Mouse (Mus musculus) erythroid progenitor cell, adult 5-6 weeks (primary cell): ENCODE measurements around the gene Pbx3. TPM values are rescaled to one million over a fixed set of nuclear protein-coding genes. Genes with fewer than 3 reads are reported as not detected.

Source experiments
- ATAC-seq: replicated peaks from 2 replicates; pipeline ENCODE4 v1.8.0; 2016; ENCODE audit warnings: moderate number of reproducible peaks, mild to moderate bottlenecking, moderate TSS enrichment, inconsistent platforms; ENCODE audit not compliant: poor library complexity, low FRiP score, severe bottlenecking
- total RNA-seq, 2 experiments: library from RNA; stranded (forward) in 1 of 2; stranded (reverse) in 1 of 2; fragments of 150-400 nt in 1 of 2; fragments of 186-747, 209-891 nt in 1 of 2; gene quantifications; 2 replicates each; pipeline versions ENCODE4 v1.2.3 to v1.2.4; 2015 to 2017; ENCODE audit warnings: low replicate concordance in 2 of 2

The Pbx3 gene
- total RNA-seq (2015; ENCODE audit: low replicate concordance) (42.2 and 57.0 TPM in 2 replicates), total RNA-seq (2017; ENCODE audit: low replicate concordance) (56.0 and 59.2 TPM in 2 replicates)

DNA sequence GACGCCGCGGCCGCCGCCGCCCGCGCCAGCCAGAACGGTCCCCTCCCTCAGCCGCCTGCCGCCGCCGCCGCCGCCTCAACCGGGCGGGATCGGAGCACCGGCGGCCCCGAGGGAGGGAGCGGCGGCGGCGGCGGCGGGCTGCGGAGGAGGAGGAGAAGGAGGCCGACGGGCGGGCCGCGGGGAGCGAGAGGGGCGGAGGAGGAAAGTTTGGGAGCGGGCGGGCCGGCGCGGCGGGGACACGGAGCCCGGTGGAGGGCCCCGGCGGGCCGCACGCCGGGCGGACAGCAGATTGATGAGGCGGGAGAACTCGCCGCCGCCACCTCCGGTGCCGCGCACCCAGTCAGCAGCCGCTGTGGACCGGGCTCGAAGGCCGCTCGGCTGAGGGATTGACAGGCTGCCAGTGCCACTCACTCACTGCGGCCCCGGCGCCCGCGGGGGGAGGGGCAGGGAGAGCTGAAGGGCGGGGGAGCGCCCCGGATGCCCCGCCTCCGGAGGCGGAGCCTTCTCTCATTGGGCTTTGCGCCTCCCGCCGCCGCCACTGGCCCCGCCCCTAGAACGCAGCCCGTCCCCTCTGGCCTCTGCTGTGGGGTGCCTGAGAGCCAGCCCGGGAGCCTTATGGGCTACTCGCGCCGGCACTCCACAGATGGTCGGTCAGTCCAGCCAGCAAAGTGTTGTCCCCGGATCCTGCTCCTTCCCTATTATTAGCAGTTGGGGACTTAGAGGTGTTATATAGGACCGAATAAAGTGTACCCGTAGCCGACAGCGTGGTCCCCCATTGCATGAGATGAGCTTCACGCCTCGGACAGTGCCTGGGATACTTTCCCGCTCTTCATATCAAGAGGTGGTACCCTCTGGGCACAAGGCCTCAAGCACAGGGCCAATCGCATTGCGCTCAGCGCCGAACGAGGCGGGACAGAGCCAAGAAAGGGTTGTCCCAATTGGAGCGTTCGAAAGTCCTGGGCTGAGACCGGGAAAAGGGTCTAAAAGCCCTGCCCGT is at the start of gene Pbx3:
Gene Pbx3, minus strand, starts transcription at position 838 of the 997 bp plus-strand sequence.
- ATAC-seq: peak; percentile 86

DNA sequence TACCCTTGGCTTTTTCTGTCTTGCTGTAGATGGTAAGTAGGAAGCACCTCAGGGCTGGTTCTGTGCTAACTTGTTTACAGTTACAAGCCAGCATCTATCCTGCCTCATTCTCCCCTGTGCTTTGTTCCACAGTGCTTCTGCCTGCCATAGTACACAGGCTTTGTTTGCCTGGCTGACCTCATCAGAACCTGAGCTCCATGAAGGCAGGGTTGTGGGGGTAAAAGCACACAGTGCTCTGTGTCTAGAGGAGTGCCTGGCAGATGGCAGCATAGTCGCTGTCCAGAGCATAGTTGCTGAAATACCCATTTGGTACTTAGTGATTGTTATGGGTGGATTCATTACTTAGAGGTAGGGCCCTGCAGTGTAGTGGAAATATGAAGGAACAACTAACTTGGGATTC is 47.3 kb upstream of the Pbx3 start:
- ATAC-seq: no peak

DNA sequence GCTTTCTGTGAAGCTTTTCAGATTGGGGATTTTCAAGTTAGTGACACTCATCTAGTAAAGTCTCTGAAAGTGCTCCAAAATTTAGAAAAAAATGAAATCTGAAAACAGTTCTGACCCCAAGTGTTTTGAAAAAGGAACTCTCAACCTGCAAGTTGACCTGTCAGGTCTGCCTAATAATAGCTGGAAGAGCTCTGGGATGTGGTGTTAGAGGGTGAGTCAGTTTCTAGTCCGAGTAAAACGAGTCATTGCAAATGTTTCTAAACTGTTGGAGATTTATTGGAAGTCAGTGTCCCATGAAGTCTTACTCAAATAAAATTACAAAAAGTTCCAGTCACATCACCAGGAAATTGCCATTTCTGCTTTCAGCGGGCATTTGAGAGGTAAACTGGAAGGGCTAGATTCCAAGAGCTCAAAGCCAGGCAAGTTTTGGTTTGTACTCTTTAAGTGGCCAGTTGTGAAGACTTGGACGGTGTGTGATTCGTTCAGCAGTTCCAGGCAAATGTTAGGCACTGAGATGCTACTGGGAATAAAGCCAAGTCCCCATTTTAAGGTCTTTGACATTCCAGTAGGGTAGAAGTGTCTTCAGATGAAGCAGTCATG is 36.9 kb upstream of the Pbx3 start:
- no peak for ATAC-seq

DNA sequence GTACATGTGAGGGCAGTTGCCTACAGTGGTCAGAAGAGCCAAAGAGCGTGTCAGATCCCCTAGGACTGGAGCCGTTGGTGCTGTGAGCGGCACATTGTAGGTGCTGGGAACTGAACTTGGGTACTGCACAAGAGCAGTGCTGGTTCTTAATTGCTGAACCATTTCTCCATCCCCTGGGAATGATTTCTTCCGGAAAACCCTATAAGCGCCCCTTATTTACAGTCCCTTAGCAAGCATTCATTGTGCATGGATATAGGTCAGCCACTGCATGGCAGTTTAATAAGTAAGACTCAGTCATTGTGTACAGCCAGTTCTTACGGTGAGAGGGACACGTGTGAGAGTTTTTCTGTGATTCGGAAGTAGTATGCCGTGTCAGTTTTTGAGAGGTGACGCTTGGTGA is 35.4 kb upstream of the Pbx3 start:
- ATAC-seq: no peak

DNA sequence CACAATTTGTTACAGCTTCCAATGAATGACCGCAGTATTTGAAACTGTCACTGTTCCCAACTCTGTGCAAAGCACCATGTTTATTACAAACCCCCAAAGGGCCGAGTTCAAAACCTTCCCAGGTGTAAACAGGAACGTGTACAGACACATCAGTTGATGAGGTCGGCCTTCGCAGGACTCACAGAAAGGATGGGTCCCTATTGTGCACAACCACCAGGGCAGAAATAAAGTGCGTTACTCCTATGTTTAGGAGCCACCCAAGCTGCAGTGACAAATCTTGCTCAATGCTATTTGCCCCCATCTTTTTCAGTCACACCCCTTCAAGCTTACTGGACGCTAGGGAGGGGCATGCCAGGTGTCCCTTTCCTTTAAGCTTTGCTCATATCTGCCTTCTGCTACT is 34.7 kb upstream of the Pbx3 start:
- ATAC-seq: no peak

DNA sequence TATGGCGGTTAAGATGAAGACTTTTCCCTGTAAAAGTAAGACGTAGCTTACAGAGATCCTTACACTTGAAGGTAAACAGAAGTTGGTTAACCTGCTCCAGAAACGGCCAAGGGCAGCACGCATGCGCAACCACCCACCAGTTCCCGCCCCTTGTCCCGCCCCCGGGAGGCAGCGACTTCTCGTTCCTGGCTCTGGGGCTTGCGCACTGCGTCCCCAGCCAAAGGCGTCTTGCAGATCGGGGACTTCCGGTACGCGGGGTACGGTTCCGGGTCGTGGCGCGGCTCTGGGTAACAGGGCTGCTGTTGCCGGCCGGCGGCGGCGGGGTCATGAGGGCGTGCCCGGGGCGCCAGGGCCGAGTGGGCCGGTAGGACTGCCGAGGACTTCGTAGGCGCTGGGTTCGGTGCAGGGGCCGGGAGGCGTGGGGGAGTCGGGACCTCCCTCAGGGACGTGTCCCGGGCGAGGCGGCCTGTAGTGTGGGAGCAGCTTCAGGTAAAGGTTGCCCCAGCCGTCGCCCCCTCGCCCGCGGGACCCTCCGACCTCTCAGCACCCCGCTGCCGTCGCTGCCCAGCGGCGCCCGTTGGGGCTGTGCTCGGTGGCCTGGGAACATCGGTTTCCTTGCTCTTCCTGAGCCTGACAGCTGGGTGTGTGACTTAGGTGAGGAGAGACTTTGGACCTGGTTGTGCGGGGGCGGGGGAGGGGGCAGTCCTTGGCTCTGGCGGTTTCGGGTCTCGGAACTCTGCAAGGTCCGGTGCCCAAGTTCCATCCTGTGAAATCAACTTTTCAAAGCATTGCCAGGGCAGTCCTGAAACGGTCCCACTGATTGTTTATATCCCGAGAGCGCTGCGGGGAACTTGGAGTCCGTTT is 33.9 kb upstream of the Pbx3 start, which contains the start of gene Mapkap1:
Gene Mapkap1, plus strand, starts transcription at position 171 of the 864 bp plus-strand sequence.
- peak; percentile 99 for ATAC-seq

DNA sequence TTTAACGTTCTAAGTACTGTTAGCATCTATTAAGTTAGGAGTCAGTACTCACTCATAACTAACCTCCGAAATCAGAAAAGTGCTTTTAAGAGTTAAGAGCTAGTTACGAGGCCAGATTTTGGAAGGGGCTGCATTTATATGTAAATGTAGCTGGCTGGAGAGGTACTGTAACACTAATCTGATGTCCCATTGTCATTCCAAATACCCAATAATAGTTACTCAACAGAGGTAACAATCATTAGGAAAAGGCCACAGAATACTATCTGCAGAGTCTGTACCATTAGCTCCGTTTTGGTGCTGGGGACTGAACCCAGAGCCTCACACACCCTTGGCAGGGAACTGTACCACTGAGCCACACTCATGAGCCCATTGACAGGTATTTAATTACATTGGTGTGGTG is 26.6 kb upstream of the Pbx3 start:
- ATAC-seq: no peak

DNA sequence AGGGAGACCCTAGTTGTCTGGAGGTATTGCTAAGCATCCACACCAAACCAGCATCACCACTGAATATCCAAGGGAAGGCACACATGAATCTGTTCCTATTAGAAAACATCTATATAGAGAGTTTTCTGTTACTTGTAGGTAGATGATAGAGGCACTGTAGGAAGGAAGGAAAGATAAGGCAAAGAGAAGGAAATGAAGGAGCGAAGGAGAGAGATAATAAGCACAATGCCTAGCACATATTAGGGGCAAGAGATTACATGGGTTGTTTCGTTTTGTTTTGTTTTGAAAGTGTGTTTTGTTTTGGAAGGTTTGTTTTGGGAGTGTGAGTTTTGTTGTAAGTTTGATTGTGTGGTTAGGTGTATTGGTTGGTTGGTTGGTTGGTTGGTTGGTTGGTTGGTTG is 6.0 kb upstream of the Pbx3 start:
- no peak for ATAC-seq

DNA sequence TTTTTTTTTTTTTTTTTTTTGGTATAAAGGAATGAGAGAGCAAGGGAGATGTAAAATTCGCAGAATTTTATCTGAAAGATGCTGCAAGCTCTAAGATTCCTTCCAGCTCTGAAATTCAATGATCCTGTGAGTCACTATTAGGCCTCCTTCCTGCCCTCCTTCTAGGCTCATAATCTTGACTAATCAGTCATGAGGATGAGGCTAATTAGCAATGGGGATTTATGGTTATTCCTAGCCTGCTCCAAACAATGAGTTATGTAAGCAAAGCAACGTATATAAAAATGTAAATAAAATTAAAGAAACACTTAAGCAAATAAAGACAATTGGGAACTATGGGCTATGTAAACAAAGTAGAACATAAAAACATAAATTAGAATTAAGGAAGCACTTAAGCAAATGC is 1.4 kb upstream of the Pbx3 start:
- no peak for ATAC-seq

DNA sequence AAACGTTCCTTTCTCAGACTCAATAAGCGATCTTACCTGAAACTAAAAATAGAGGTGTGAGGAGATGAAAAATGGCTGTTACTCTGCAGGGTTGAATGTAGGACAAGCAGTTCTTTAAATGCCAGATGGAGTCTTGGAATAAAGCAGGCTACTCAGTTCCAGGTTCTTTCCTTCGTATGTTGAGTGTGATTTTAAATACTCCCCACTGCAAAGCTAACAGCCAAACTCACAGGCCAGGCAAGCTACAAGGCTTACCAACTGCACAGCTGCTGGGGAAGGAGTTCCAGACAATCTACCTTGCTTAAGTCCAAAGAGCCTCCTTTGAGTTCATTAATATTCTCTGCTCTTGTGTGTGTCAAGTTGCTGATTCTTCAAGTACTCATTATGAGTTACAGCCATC is 944 bp upstream of the Pbx3 start:
- ATAC-seq: no peak

DNA sequence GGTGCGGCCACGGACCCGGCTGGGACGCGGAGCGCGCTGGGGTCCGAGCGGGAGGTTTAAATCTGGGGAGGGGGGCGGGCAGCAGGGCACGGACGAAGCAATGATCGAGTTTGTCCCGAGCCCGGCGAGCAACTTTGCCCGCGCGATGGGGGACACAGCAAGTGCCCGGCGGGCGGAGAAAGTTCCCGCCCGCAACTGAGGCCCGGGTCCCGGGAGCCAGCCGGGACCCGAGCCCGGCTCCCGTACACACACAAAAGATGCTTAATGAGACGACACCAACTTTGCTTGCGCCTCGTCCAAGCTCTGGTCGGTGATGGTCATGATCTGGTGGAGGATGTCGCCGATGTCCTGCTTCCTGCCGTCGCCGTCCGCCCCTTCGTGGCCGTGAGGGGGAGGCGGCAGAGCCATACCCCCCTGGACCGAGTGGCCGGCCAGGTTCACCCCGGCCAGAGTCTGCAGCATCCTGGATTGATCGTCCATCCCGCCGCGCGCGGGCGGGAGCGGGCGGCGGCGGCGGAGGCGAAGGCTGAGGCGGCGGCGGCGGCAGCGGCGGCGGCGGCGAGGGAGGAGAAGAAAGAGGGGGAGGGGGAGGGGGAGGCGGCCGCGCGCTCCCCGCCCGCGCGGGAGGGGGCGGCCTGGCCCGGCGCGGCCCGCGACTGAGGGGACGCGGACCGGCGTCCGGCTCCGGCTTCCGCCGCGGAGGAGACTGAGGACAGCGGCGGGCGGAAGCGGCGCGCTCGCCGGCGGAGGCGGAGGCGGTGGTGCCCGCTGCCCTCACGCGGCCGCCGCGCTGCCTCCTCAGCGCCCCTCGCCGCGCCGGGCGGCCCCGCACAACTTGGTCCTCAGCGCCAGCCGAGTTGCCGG is 1.3 kb downstream of the Pbx3 start:
- no peak for ATAC-seq

DNA sequence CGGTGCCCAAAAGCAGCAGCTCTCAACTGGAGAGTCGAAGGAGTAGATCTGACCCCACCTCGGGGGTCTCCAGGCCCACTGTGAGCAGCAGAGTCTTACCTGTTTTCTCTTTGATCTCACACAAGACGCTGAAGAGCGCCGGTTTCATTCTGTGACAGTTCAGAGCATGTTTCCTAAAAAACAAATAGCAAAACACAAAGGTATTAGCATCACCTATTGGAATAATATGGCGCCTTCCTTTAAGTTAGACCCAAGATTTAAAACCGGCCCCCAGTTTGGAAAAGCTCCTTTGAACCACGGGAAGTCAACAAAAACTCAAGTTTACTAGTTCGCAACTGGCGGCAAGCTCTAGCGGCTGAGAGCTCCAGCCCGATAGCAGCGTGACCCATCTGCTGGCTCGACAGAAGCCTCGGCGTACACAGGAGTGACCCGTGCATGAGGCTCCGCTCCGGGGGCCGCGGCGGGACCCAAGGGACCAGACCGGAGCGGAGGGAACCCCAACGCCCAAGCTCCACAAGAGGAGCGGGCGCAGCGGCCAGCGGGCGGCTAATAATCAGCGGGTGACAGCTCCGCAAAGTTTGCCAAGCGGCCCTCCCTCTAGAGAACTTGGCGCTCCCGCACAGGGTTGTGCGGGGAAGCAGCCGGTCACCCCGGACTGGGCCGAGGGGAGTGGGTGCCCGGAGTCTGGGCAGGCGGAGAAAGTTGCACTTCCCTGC is 2.1 kb downstream of the Pbx3 start:
- ATAC-seq: peak; percentile 23; the same call in 1 of the 2 replicates

DNA sequence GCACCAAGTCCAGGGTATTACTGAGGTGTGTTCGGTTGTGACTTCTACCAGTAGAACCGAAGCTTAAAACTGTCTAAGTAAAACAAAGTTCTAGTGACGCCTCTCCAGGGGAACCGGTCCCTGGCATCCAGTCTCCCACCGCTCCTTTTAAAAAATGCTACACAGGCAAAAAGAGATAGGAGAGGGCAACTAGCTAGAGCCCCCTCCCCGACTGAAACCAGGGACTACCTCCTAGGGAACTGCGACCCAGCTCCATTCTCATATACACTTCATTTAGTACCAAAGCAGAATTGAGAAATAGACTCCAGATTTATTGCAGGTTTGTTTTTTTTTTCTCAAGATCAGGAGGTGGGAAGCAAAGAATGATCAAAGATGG is 2.6 kb downstream of the Pbx3 start:
- no peak for ATAC-seq

DNA sequence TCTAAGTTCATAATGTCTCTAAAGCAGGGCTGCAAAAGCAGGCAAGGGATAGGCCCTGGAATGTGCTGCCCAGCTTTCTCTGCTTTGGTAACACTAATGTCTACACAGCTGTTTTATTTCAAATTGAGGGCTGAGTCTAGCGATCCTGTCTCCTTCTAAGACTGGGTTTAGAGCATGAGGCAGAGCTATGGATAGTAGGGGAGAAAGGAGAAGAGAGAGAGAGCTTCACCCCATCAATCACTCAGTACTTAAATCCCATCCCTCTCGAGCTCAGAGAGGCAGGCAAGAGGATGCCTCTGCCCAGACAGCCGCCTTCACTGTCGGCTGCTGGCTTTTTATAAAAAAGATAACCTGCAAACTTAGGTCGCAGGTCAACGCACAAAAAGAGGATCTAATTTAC is 4.5 kb downstream of the Pbx3 start:
- no peak for ATAC-seq

DNA sequence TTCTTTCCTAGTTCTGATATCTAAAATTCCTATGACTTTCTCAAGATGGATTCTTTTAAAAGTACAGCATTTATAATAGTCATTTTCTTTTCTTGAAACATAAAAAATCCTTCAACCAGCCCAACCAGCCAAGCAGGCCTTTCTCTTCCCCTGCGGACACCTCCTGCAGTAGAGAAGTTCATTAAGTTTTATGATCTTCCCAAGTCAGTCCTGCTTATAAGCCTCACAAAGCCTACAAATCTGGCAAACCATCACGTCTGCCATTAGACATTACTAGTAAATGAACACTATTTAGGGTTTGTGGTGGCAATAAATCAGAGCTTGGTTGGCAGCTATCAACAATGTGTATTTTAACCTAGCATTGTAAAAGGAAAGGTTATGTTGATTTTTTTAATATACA is 5.9 kb downstream of the Pbx3 start:
- no peak for ATAC-seq

DNA sequence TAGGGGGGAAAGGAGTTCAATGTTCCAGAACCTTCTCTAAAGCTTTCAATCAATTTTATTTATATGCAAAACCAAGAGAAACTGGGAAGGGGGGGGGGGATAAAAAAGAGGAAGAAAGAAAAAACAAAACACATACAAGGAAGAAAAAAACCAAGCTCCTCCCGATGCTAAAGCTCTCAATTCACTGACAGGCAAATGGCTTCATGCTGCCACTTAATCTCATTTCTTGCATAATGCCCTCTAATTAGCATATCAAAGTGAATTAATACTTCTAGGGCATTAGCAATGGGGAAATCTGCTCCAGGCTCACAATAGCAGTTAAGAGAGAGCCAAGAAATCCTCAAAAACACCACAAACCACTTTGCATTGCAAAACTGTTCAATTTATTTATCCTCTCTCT is 9.3 kb downstream of the Pbx3 start:
- no peak for ATAC-seq

DNA sequence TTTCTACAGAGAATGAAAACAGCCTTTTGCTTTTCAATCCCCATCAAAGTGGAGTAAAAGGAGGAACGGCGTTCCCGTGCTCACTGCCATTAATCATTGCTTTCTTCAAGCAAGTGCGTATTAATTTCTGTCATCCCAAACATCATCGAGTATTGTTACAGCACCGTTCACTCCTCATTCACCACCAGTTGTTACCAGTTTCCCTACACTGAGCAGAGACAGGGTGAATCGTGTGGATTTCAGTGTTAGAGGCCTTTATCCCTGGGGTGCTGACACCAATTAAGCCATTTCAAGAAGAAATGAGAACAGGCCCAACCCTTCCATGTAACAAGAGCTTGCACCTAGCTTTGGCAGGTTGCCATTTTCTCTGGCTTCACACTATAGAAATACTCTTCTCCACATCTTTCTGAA is 17.1 kb downstream of the Pbx3 start:
- ATAC-seq: no peak

DNA sequence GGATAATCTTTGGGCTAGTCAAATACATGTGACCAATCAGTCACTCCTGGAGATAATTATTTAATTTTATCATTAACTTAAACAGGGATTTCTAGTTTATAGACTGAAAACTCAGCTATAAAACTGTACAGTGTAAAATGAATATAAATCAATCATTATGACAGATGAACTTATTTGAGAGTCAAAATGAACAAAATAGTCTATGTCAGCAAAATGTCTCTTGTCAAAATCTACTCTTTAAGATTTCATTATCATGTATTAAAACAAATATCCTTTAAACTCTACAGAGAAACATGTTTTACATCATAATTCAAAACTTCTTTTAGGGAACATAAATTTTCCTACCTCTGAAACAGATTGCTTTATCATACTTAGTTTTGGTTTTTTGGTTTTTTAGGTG is 20.9 kb downstream of the Pbx3 start:
- ATAC-seq: no peak

DNA sequence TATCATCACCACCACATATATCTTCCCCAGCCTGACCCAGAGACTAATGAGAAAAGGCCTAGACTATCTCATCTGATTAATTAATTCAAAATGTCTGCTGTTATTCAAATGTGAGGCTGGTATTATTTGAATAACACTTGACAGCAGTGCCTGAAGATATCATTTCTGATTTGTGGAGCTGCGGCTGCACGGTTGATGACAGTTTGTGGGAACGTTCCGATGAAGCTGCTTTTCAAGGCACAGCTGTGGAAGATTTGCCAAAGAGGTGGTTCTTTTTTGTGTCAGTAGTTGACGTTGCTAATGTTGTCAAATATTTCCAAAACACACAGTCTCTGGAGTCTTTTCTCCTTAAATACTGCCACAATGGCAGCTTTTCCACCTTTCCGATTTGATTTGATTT is 25.8 kb downstream of the Pbx3 start:
- no peak for ATAC-seq
